Mouse (Mus musculus): Measurements from ENCODE around the gene Tlk2. TPM values are rescaled to one million over a fixed set of nuclear protein-coding genes. Genes with fewer than 3 reads are reported as not detected.
"Not testable (repeated sequence)": the region's sequence is repeated elsewhere in the genome, so short reads cannot be mapped to it uniquely, and the experiment has no call there.

The Tlk2 gene
- 10 to 100 TPM; 43.0 to 52.2 TPM for total RNA-seq (2021)
- long read RNA-seq, experiment 1, transcript Tlk2-204 (22 exons, 3,699 nt): major isoform, 18 of 33 reads
- long read RNA-seq, experiment 1, partial matches to known transcripts: 3 of 33 reads
- long read RNA-seq, experiment 1, other reads (novel, unspliced or antisense): 9 of 33 reads
- long read RNA-seq, experiment 2, transcript Tlk2-204 (22 exons, 3,699 nt): major isoform, 6 of 16 reads
- long read RNA-seq, experiment 2, partial matches to known transcripts: 2 of 16 reads
- long read RNA-seq, experiment 2, other reads (novel, unspliced or antisense): 7 of 16 reads

DNA sequence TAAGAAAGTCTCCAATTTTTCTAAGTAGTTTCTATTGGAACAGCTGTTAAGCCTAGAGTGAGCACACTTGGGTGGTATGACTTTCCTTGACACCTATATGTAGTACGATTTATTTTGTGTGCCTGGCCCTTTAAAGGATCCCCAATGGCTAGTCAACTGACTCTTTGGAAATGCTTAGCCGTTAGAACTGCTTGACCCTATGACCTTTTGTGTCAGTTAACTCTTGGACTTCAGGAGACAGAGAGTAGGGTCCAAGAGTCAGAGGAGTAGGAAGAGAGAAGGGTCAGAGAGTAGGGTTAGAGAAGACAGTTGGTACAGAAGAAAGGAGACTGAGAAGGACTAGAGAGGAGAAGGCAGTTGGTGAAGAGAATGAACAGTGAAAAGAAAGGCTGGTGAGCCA is at the start of gene Tlk2:
Gene Tlk2, plus strand, starts transcription at position 292 of the 400 bp plus-strand sequence.
- DNase-seq (ENCODE audit: low spot score in 2 of 2): no peak

DNA sequence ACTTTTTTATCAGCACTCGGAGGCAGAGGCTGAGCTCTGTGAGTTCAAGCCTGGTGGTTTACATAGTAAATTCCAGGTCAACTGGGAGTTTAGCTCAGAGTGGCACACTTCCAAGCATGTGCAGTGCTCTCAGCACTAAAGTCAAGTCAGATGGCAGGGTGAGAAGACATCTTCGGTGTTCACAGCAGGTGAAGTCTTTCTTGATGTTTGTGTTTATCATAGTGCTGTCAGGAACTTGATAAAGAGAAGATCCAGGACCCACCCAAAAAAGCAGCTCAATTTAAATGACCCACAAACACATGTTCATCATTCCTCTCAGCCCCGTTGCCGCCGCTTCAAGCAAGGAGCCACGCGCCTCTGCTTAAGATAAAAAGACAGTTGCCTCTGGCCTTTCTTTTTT is 42.9 kb upstream of the Tlk2 start:
- DNase-seq (ENCODE audit: low spot score in 2 of 2): no peak

DNA sequence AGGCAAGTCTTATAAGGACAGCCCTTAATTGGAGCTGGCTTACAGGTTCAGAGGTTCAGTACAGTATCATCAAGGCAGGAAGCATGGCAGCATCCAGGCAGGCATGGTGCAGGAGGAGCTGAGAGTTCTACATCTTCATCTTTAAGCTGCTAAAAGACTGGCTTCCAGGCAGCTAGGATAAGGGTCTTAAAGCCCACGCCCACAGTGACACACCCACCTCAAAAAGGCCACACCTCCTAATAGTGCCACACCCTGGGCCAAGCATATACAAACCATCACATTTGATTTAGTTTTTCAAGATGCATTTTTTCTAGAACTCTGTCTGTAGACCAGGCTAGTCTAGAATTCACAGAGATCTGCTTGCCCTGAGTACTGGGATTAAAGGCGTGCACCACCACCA is 41.4 kb upstream of the Tlk2 start:
- not testable (repeated sequence) for DNase-seq (ENCODE audit: low spot score in 2 of 2)

DNA sequence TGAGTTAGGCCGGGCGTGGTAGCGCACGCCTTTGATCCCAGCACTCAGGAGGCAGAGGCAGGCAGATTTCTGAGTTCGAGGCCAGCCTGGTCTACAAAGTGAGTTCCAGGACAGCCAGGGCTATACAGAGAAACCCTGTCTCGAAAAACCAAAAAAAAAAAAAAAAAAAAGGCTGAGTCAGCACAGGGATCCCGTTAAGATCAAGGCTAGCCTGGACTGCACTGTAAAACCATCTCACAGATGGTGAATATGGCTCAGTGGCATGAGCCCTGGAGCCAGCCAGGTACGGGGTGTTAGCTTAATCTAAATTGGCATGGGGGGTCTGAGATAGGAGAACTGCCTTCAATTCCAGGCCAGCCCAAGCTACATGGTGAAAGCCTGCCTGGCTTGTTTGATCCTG is 38.1 kb upstream of the Tlk2 start:
- not testable (repeated sequence) for DNase-seq (ENCODE audit: low spot score in 2 of 2)

DNA sequence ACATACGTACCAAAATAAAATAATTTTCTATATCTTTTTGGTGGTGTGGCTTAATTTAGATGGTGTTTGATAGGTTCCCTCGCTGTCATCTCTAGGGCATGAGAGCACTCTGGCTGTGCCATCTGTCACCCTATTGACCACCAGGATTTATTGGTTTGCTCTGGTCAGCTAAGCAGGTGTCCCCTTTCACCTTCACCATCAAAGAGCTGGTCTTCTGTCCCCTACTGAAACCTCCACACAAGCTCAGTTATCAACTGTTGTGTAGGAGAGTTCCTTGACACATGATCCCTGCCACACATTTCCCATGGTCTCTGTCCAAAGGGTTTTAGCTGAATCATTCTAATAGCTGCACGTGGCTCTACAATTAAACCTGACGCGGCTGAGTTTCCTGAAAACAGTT is 37.5 kb upstream of the Tlk2 start:
- DNase-seq (ENCODE audit: low spot score in 2 of 2): no peak

DNA sequence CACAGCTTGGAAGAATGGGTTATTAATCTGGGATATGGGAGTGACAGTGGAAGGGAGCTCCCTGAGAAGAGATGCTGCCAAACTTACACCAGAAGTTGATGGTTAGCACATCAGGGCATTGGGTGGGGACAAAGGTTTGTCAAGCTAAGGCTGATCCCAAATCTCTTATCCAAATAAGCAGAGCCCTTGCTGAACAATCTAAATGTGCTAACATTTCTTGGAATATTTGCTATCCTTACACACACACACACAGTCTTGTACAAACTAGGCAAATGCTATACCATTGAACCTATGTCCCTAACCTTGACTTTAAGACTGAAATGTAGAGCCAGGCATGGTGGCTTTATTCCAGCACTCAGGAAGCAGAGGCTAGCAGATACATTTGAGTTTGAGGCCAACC is 35.0 kb upstream of the Tlk2 start:
- no peak for DNase-seq (ENCODE audit: low spot score in 2 of 2)

DNA sequence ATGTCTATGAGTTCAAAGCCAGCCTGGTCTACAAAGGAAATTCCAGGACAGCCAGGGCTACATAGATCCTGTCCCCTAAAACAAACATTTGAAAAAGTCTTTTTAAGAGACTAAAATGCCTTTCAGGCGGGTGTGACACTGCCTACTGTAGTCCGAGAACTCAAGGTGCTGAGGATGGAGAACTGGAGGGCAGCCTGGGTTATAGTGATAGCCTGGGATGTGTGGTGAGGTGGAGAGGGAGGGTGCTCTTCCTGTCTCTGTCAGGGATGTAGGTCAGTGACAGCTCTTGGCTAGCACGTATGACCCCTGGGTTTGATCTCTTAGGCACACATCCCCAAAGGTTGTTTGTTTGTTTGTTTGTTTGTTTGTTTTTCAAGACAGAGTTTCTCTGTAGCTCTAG is 34.5 kb upstream of the Tlk2 start:
- no peak for DNase-seq (ENCODE audit: low spot score in 2 of 2)

DNA sequence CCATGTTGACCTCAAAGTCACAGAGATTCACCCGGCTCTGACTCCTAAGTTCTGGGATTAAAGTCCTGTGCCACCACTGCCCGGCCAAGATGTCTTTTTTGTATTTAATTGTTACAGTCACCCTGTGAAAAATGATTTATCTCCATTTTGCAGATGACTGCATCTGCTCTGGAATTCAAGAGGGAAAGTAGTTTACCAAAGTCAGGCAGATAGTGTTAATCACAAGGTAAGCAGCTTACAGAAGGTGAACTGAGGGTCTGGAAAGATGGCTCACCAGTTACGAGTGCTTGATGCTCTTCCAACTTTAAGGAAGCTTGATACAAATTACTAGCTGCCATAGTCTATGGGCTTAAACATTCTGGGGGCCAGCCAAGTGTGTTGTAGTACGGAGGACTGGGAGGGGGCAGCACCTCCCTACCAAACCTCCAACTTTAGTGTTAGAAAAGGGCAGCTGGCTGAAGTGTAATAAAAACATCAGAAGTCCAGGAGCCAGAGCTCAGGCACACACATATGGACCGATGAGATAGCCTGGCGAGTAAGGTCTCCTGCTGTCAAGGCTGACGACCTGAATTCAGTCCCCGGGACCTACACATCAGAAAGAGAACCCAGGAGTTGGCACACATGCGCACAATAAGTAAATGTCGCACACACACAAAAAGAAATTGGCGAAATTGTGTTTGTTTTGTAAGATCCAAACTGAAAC is 33.9 kb upstream of the Tlk2 start:
- no peak for DNase-seq (ENCODE audit: low spot score in 2 of 2)

DNA sequence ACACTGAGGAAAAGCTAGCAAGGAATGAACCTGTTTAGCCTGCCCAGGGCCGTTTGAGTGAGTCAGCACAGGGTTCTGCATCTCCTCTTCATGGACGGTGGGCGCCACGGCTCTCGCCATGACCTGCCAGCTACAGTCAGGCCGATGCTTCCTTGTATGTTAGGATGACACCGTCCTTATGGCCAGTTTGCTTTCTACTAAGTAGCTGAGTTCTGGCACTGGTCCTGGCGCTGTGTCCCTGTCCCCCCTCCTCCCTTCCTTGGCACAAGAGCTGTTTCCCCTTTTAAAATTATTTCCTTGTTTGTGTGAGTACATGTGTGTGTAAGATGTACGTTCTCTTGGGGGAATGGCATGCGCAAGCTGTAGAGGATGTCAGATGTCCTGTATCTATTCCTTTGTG is 33.4 kb upstream of the Tlk2 start:
- DNase-seq (ENCODE audit: low spot score in 2 of 2): no peak

DNA sequence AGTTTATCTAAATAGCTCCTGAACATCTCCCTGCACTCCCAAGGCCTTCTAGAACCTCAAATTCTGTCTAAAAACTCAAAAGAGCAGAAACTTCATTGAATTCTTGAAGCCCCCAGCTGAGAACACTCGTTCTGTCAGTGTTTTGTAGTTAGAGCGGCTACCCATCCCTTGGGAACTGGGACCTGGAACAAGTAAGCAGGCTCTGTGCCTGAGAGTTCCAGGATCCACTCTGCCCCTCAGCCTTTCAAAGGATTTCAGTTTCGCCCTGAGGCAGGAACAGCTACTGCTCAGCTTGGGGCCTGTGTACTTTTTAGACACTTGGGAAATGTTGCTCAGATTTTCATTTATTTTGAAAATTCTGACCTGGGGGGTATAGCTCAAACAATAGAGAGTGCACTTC is 32.0 kb upstream of the Tlk2 start, which contains the start of gene Gm10842:
Gene Gm10842, plus strand, starts transcription at position 301 of the 400 bp plus-strand sequence.
- DNase-seq (ENCODE audit: low spot score in 2 of 2): no peak

DNA sequence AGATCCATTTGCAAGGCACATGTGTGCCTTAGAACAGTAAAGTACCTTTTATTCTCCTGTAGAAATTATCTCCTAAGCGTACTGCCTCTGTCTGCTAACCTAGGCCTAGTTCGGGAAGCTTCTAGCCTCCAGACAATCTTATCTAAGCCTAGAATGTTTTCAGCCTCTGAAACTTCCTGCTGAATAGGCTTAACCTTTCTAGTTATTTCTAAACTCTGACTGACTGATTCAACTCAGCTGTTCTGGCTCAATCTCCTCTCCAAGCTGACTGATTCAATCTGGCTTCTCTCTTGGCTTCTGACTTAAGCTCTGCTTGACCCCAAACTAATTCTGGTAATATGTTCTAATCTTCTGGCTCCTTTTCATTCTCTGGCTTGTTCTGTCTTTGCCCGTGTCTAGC is 29.3 kb upstream of the Tlk2 start:
- no peak for DNase-seq (ENCODE audit: low spot score in 2 of 2)

DNA sequence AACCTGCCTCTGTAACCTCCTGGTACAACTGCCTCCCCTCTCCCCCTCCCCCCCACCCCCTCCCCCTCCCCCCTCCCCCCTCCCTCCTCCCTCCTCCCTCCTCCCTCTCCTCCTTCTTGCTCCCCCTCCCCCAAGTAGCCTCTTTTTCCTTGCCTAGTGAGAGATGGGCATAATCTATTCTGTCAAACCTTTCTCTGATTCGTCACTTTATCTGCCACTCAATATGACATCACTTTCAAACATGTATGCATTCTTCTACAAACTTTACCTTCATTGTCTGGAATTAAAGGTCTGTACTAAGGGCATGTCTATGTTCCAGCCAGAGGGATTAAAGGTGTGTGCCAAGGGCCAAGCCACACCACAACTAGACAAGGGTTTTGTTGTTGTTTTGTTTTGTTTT is 28.8 kb upstream of the Tlk2 start:
- no peak for DNase-seq (ENCODE audit: low spot score in 2 of 2)

DNA sequence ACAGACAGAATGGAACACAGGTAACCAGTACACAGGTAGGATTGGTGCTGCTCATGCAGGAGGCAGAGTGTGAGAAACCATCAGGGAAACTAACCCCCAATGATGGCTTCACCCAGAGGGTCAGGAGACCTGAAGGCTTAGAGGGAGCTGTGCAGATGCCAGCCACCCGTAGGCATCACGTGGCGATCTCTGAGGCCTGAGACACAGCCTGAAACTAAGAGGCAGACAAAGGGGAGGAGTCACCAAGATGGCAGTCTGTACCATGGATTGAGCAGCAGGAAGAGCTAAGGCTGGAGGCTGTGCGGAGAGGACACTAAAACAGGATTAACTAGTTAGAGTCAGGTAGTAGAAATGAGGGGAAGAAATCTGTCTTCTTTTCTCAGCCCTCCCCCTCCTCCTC is 27.9 kb upstream of the Tlk2 start:
- no peak for DNase-seq (ENCODE audit: low spot score in 2 of 2)

DNA sequence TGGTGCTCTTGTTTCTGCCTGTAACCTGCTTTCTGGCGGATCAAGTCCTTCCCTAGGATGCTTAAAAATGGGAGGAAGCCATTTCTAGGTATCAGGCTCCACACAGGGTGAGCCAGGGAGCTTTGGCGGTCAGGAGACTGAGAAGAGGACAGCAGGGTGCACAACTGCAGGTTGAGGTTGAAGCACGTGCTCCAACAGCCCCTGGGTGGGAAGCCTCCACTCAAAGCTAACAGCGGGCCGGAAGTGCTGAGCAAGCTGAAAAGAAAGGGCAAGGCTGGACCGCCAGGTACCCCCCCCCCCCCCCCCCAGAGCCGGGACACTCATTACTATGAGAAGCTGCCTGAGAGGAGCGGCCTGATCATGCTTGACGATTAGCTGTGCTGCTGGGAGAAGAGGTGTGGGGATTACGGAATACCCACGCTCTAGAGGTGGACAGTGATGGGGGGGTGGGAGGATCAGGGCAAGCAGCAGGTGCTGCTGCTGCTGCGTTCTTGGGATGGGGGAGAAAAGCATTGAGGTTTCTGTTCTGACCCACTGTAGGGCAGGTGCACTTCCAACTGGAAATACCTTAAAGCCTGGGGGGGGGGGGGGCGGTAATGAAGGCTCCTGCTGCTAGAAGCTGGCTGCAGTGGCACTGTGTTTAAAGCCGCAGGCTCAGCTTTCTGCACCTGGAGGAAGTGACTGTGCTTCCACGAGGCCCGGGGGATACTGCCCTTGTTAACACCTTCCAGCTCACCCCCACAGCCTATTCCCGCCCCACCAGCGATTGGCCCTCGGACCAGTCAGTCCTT is 27.2 kb upstream of the Tlk2 start:
- DNase-seq (ENCODE audit: low spot score in 2 of 2): no peak

DNA sequence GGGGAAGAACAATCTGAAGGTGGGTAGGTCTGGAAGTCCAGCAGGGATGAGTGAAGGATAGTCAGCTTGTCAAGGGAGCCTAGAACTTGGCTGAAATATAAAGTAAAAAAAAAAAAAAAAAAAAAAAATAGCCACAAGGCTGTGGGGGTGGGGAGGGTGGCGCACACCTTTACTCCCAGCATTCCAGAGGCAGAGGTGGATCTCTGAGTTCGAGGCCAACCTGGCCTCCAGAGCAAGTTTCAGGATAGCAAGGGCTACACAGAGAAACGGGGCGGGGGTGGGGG is 26.6 kb upstream of the Tlk2 start:
- DNase-seq (ENCODE audit: low spot score in 2 of 2): no peak

DNA sequence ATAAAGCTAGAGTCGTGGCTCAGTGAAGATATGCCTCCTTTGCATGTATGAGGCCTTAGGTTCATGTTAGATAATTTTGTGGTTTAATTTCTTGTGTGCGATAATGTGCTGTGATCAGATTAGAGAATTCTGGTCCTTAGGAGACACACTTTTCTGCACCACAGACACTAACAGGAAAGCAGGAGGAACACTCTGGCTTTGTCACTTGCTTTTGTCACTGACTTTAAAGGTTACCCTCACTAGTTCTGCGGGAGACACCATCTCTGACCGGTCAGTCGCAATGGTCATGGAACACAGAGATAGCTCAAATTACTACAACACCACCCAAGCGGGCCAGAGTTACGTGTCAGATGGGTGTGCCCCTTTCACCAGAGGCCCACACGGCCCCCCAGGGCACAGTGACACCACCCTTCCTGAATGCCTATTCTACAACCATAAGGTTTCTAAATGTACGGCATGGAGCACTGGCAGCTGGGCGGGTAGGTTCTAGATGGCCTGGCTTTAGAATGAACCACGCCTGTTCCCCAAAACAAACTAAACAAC is 26.2 kb upstream of the Tlk2 start:
- no peak for DNase-seq (ENCODE audit: low spot score in 2 of 2)

DNA sequence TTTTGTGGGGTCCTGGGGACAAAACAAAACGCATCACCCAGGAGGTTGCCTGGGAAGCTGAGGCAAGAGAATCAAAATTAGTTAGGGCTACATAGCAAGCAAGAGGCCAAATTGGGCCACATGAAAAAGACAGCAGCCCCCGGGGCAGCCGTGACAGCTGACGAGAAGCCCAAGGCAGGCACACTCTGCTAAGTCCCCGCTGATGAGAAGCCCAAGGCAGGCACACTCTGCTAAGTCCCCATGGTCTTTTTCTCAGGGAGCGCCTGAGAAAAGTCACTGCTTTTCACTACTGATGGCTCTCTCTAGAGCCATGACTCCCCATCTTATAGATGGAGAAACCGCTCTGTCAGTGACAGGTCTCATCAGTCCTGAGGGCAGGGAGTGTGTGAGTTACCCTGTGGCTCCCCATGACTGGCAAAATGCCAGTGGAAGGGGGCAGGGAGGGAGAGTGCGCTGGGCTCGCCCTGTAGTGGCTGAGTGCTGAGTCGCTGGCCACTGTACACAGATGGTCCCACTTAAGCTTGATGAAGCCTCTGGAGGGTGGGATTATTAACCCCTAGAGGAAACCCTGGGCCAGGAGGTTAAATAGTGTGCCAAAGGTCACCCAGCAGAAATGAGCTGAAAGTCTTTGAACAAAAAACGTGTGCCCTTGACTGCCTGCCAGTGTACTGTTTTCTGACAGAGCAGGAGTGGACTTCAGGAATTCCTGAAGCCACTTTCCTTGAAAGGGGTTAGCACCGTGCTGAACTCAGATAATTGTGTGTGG is 25.4 kb upstream of the Tlk2 start:
- no peak for DNase-seq (ENCODE audit: low spot score in 2 of 2)

DNA sequence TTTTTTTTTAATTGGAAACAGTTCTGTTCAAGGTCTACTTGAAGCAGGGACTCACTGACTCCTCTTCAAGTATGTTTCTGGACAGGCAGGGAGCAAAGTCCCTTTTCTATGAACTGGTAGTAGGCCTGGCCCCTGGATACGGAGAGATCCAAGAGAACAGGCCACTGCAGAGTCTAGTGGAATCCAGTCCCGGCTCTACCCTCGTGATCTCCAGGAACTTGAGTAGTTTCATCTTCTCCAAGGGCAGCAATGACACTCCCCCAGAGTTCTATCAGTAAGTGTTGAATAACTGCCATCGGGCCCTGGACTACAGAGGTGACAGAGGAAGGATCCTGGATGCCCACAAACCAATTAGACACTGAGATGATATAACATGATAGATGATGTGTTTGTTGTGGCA is 22.7 kb upstream of the Tlk2 start:
- DNase-seq (ENCODE audit: low spot score in 2 of 2): no peak

DNA sequence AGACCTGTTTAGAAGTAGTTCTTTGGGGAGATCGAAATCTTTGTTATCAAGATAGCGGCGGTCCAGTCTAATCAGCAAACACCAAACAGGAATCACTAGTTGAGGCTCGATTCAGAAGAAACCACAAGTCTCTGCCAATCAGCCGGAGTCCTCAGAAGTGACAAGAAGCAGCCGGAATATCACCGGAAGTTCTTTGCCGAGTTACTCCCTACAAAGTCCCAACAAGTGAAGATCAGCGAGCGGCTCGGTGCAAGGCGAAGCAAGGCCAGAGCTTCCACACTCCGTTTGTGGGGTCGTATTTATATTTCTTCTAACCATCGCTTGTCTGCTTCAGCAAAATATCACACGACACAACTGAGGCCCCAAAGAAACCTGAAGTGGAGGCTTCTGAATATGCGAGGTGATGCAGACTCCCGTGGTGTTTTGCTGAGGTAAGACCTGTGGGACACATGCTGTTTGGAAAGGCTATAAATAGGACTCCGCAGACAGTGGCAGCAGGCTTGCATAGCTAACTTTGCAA is 21.8 kb upstream of the Tlk2 start:
- no peak for DNase-seq (ENCODE audit: low spot score in 2 of 2)

DNA sequence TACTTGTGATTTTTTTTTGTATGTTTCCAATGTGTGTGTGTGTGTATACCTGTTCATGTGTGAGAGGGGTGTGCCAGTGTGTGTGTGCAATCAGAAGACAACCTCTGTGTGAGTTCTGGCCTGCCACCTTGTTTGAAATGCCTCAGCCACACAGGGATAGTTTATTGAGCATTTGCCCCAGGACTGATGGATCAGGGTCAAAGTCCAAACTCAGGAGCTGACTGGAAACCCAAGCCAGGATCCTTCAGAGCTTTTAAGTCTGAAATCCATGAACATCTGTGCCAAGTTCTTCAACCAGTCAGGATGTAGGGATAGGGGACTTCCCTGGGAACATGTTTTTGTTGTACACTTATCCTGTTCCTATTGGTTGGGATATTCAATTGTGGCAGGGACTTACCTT is 20.6 kb upstream of the Tlk2 start:
- no peak for DNase-seq (ENCODE audit: low spot score in 2 of 2)

DNA sequence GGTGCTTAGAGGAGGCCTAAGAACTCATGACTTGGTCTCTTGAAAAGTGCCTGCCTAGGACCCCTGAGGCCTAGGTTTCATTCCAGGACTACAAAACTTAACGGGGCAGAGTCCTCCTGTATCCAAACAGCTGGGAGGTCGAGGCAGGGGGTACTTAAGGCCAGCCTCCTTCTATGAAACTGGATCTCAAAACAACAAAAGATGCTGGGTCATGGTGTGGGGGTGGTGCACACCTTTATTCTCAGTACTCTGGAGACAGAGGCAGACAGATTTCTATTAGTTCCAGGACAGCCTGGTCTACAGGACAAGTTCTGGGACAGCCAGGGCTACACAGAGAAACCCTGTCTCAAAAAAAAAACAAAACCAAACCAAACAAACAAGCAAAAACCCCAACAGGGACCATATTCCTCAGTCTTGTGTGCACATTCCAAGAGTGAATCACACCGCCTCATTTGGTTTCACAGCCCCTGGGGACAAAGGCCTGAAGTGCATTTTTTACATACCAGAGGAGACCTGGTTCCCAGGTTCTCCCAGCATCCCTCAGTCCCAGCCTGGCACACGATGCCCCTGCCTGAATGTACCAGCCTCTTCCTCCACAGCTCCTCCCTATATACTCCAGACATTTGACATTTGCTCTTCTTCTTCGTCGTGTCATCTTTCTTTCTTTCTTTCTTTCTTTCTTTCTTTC is 18.8 kb upstream of the Tlk2 start:
- no peak for DNase-seq (ENCODE audit: low spot score in 2 of 2)

All from layer of hippocampus, postnatal 14 days (tissue).